Comparison of ENCODE assay signal across 23 mouse cellular contexts in the genomic region with DNA sequence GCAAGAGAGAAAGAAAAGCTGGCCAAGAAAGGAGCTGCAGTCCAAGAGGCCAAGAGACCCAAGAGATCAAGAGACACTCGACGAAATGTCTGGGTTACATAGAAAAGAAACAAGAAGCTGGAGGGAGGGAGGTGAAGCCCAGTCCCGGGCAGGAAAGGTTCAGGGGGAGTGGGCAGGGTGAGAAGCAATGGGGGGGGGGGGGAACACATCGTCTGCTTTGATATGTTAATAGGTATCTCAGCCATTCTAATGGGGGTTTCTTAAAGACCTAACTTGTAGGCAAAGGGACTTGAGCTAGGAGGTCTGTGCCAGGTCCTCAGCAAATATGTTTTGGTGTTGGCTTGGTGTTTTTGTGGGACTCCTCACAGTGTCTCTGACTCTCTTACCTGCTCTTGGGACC. TPM values are rescaled to one million over a fixed set of nuclear protein-coding genes. Genes with fewer than 3 reads are reported as not detected.
"Had no signal": no experiment of that assay in that cellular context is flagged by ENCODE, and none has a peak within 500 bp of the region (broad histone marks: within the 10 kb centered on the region; RNA-seq: fewer than 3 reads in every experiment).

No protein-coding gene starts in this region.

- H3K27ac ChIP-seq: neural tube, embryonic 13.5 days; neural tube, embryonic 15.5 days; stomach, embryonic 15.5 days; stomach, postnatal 0 days had no signal

- H3K36me3 ChIP-seq: neural tube, embryonic 13.5 days; neural tube, embryonic 15.5 days; stomach, embryonic 15.5 days had no signal

- DNase-seq: retina, postnatal 1 day; right cerebral cortex, adult 18-20 months; right cerebral cortex, postnatal 14 days; right cerebral cortex, postnatal 25 days; right cerebral cortex, postnatal 4 days; spleen, adult 18-20 months; thymus, adult 18-20 months; thymus, adult 2 months; thymus, postnatal 14 days; thymus, postnatal 25 days; thymus, postnatal 36 days; thymus, postnatal 4 days had no signal

- H3K4me3 ChIP-seq: neural tube, embryonic 13.5 days; neural tube, embryonic 15.5 days; stomach, embryonic 15.5 days had no signal

- H3K4me1 ChIP-seq: neural tube, embryonic 13.5 days; neural tube, embryonic 15.5 days; stomach, embryonic 15.5 days had no signal

- H3K9me3 ChIP-seq: neural tube, embryonic 13.5 days; neural tube, embryonic 15.5 days; stomach, embryonic 15.5 days had no signal

- H3K27me3 ChIP-seq: neural tube, embryonic 13.5 days; neural tube, embryonic 15.5 days; stomach, embryonic 15.5 days had no signal

- H3K9ac ChIP-seq: neural tube, embryonic 13.5 days; neural tube, embryonic 15.5 days; stomach, embryonic 15.5 days had no signal

RNA-seq across cellular contexts. Expression of gene Spata3, which starts 23.1 kb away (rescaled TPM):
- total RNA-seq: neutrophil, adult 5-6 weeks had no signal
- polyA plus RNA-seq: neural tube, embryonic 13.5 days; small intestine, adult 2 months; spleen, adult 2 months; stomach, embryonic 14.5 days; stomach, embryonic 15.5 days; stomach, embryonic 16.5 days; stomach, postnatal 0 days; thymus, postnatal 0 days; urinary bladder, adult 2 months had no signal

RNA-seq across cellular contexts. Expression of gene Gpr55, which starts 32.7 kb away (rescaled TPM):
- polyA plus RNA-seq: neural tube, embryonic 13.5 days; stomach, embryonic 14.5 days had no signal

RNA-seq across cellular contexts. Expression of gene 2810459M11Rik, which starts 52.1 kb away (rescaled TPM):
- total RNA-seq: neutrophil, adult 5-6 weeks had no signal
- polyA plus RNA-seq: spleen, adult 2 months had no signal
